Mouse (Mus musculus): ENCODE measurements around the gene Pak4. TPM values are rescaled to one million over a fixed set of nuclear protein-coding genes. Genes with fewer than 3 reads are reported as not detected.

Gene Pak4
- 33.4 TPM for polyA plus RNA-seq (2012; fragmentation: generic; extraction: Trizol)
- long read RNA-seq, experiment 1, transcript Pak4-202 (10 exons, 2,899 nt) = major isoform, 17 of 23 reads
- long read RNA-seq, experiment 1, partial matches to known transcripts = 5 of 23 reads
- long read RNA-seq, experiment 1, other reads (novel, unspliced or antisense) = 1 of 23 reads
- long read RNA-seq, experiment 2, transcript Pak4-202 (10 exons, 2,899 nt) = major isoform, 76 of 102 reads
- long read RNA-seq, experiment 2, partial matches to known transcripts = 16 of 102 reads
- long read RNA-seq, experiment 2, other reads (novel, unspliced or antisense) = 10 of 102 reads

DNA sequence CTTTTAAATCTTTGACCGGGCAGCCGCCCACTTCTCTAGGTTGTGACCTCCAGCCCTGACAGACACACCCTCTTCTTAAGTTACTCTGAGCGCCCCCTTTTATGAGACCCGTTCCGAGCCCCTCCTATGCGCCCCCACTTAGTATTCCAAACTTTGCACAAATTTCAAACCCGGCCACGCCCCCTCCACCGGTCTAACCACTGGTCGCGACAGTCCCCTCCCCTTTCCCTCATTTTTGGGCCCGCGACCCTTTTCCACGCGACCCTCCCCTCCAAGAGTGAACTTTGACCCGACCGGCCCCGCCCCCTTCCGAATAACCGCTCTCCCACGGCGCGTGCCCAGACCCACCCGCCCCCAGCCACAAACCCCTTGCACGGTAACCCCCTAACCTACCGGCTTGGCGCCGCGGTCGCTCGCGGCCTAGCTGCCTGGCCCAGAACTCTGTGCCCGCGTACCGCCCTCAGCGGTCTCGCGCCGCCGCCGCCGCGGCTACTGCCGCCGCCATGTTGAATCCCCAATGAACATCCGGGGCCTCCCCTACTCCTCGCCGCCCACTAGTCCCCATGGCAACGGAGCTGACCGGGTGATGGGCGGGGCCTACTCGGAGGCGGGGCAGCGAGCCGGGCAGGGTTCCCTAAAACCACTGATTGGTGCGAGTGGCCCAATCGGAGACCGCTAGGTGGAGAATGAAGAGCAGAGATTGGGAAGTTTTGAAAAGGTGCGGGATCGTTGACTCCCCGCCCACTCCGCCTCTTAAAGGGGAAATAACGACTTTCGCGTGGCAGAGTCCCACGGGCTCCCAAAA lies at the start of gene Pak4, which contains the start of gene Samd4b:
Gene Pak4, minus strand, starts transcription at position 544 of the 805 bp plus-strand sequence.
Gene Samd4b, minus strand, starts transcription at position 503 of the 805 bp plus-strand sequence.
- no peak for TF ChIP-seq MAX (IDR thresholded peaks at IDR 0.05)
- no peak for TF ChIP-seq CTCF (IDR thresholded peaks at IDR 0.05; ENCODE audit: control insufficient read depth, insufficient read depth, insufficient read length)
- no peak for TF ChIP-seq USF1 (IDR thresholded peaks at IDR 0.05; ENCODE audit: low read depth)
- Histone ChIP-seq H3ac (ENCODE audit: control insufficient read depth, insufficient read length, low read depth) (peak within 1 kb of the TSS; percentile 72), H3K27me3 (ENCODE audit: control insufficient read depth, insufficient read depth, insufficient read length) (no peaks in the 10 kb centered on the region), H3K79me3 (ENCODE audit: low read depth) (peaks cover 26% of the 10 kb centered on the region), H3K4me3 (ENCODE audit: insufficient read depth, poor library complexity, severe bottlenecking) (peak within 1 kb of the TSS; percentile 68), H3K79me2 (ENCODE audit: control insufficient read depth, insufficient read depth) (peaks cover 44% of the 10 kb centered on the region), H3K36me3 (ENCODE audit: control insufficient read depth, insufficient read depth) (peaks cover 6% of the 10 kb centered on the region)

DNA sequence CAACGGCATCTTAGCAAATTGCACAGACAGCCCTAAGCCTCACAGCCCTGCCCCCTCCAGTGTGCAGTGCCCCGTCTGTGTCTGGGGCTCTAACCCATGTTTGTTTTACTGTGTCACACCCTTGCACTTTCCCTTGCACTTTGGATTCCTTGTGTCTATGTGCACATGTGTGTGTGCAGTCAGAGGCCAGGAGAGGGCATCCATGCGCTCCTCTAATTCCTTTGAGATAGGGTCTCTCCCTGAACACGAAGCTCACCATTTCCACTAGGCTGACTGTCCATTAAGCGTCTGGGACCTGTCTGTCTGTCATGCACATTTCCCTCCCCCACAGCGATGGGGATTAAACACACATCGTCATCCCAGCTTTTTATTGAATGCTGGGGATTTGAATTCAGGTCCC lies 49.0 kb upstream of the Pak4 start:
- H3K79me3 ChIP-seq (ENCODE audit: low read depth) = no peaks in the 10 kb centered on the region
- TF ChIP-seq CTCF (IDR thresholded peaks at IDR 0.05; ENCODE audit: control insufficient read depth, insufficient read depth, insufficient read length) = no peak
- no peaks in the 10 kb centered on the region for H3K36me3 ChIP-seq (ENCODE audit: control insufficient read depth, insufficient read depth)
- peaks cover 8% of the 10 kb centered on the region for H3K27me3 ChIP-seq (ENCODE audit: control insufficient read depth, insufficient read depth, insufficient read length)
- H3ac ChIP-seq (ENCODE audit: control insufficient read depth, insufficient read length, low read depth) = no peak overlapping the region
- H3K4me3 ChIP-seq (ENCODE audit: insufficient read depth, poor library complexity, severe bottlenecking) = no peak overlapping the region
- H3K79me2 ChIP-seq (ENCODE audit: control insufficient read depth, insufficient read depth) = no peaks in the 10 kb centered on the region

DNA sequence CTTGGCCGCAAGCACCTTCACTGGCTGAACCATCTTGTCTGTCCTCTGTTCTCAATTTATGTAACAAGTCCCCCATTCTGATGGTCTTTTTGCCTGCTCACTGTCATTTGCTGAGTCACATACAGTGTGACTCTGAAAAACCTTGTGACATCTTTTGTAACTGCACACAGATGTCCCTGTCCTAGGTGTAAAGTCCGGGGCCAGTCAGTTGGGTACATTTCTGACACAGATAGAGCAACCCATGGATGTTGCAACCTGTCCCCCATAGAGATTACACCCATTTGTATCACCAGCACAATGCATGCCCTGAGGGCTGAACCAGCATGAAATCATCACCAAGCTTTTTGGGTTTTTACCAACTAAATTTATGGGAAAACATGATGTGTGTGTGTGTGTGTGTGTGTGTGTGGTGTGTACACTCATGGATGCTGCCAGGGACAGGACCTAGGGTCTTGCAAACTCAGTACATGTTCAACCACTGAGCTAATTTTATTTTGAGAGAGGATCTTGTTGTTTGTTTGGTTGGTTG lies 48.0 kb upstream of the Pak4 start:
- Histone ChIP-seq H3K36me3 (ENCODE audit: control insufficient read depth, insufficient read depth) (no peaks in the 10 kb centered on the region), H3K79me3 (ENCODE audit: low read depth) (no peaks in the 10 kb centered on the region), H3K4me3 (ENCODE audit: insufficient read depth, poor library complexity, severe bottlenecking) (no peak overlapping the region), H3K79me2 (ENCODE audit: control insufficient read depth, insufficient read depth) (no peaks in the 10 kb centered on the region), H3K27me3 (ENCODE audit: control insufficient read depth, insufficient read depth, insufficient read length) (peaks cover 11% of the 10 kb centered on the region), H3ac (ENCODE audit: control insufficient read depth, insufficient read length, low read depth) (no peak overlapping the region)
- no peak for TF ChIP-seq MYOD1 (IDR thresholded peaks at IDR 0.05; ENCODE audit: control insufficient read depth, insufficient read length, low read depth)
- TF ChIP-seq MAX (IDR thresholded peaks at IDR 0.05) = no peak
- no peak for TF ChIP-seq USF1 (IDR thresholded peaks at IDR 0.05; ENCODE audit: low read depth)
- TF ChIP-seq MYOG (IDR thresholded peaks at IDR 0.05; ENCODE audit: control insufficient read depth, extremely low read depth, insufficient read length) = no peak
- no peak for TF ChIP-seq CEBPB (IDR thresholded peaks at IDR 0.05; ENCODE audit: low read depth)
- no peak for TF ChIP-seq FOSL1 (IDR thresholded peaks at IDR 0.05; ENCODE audit: insufficient read depth, low read length, poor library complexity, severe bottlenecking)
- TF ChIP-seq CTCF (IDR thresholded peaks at IDR 0.05; ENCODE audit: control insufficient read depth, insufficient read depth, insufficient read length) = no peak

DNA sequence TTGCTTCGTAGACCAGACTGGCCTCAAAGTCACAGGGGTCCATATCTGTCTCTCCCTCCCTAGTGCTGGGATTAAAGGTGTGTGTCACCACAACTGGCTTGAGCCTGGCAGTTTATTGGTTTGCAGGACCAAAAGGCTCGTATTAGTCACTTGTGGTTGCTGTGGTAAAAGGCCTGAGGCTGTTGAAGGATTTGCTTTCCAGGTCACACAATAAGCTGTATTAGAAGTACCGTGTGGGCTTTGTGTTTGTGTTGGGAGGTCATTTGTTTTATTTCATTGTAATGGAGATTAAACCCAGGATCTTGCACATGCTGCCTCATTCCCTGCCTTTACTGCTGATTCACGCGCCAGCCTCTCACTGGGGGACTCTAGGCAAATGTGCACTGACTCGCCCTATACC lies 47.4 kb upstream of the Pak4 start:
- Histone ChIP-seq H3K27me3 (ENCODE audit: control insufficient read depth, insufficient read depth, insufficient read length) (peaks cover 13% of the 10 kb centered on the region), H3ac (ENCODE audit: control insufficient read depth, insufficient read length, low read depth) (no peak overlapping the region)
- TF ChIP-seq MAX (IDR thresholded peaks at IDR 0.05) = no peak
- TF ChIP-seq CTCF (IDR thresholded peaks at IDR 0.05; ENCODE audit: control insufficient read depth, insufficient read depth, insufficient read length) = no peak
- no peak for TF ChIP-seq MYOG (IDR thresholded peaks at IDR 0.05; ENCODE audit: control insufficient read depth, extremely low read depth, insufficient read length)
- TF ChIP-seq USF1 (IDR thresholded peaks at IDR 0.05; ENCODE audit: low read depth) = no peak
- no peak for TF ChIP-seq CEBPB (IDR thresholded peaks at IDR 0.05; ENCODE audit: low read depth)
- peak; percentile 10 for TF ChIP-seq MYOD1 (IDR thresholded peaks at IDR 0.05; ENCODE audit: control insufficient read depth, insufficient read length, low read depth)
- no peak for TF ChIP-seq FOSL1 (IDR thresholded peaks at IDR 0.05; ENCODE audit: insufficient read depth, low read length, poor library complexity, severe bottlenecking)

DNA sequence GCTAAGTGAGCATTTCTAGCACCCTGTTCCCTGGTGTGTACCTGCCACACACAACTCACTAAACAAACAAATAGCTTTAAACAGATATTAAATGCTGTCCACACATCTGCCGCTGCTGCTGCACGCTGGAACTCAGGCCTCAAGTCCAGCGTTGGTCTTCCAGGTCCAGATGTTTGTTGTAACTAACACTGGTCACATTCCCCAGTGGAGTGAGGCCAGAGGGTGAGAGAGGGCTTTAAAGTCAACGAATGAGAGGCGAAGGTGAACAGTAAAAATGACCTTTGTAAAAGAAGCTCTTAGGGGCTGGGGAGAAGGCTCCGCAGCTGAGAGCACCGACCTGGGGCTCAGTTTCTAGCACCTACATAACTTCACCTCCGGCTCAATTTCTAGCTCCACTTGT lies 43.6 kb upstream of the Pak4 start:
- Histone ChIP-seq H3K79me2 (ENCODE audit: control insufficient read depth, insufficient read depth) (no peaks in the 10 kb centered on the region), H3ac (ENCODE audit: control insufficient read depth, insufficient read length, low read depth) (no peak overlapping the region), H3K4me3 (ENCODE audit: insufficient read depth, poor library complexity, severe bottlenecking) (no peak overlapping the region), H3K79me3 (ENCODE audit: low read depth) (no peaks in the 10 kb centered on the region), H3K36me3 (ENCODE audit: control insufficient read depth, insufficient read depth) (no peaks in the 10 kb centered on the region), H3K27me3 (ENCODE audit: control insufficient read depth, insufficient read depth, insufficient read length) (peaks cover 13% of the 10 kb centered on the region)
- TF ChIP-seq CTCF (IDR thresholded peaks at IDR 0.05; ENCODE audit: control insufficient read depth, insufficient read depth, insufficient read length) = no peak
- TF ChIP-seq CEBPB (IDR thresholded peaks at IDR 0.05; ENCODE audit: low read depth) = no peak
- no peak for TF ChIP-seq USF1 (IDR thresholded peaks at IDR 0.05; ENCODE audit: low read depth)
- TF ChIP-seq MYOD1 (IDR thresholded peaks at IDR 0.05; ENCODE audit: control insufficient read depth, insufficient read length, low read depth) = no peak
- no peak for TF ChIP-seq MYOG (IDR thresholded peaks at IDR 0.05; ENCODE audit: control insufficient read depth, extremely low read depth, insufficient read length)
- TF ChIP-seq FOSL1 (IDR thresholded peaks at IDR 0.05; ENCODE audit: insufficient read depth, low read length, poor library complexity, severe bottlenecking) = no peak
- no peak for TF ChIP-seq MAX (IDR thresholded peaks at IDR 0.05)

More for the DNA sequence above, 47.4 kb upstream of the Pak4 start:
- Histone ChIP-seq H3K4me3 (ENCODE audit: insufficient read depth, poor library complexity, severe bottlenecking) (no peak overlapping the region), H3K79me2 (ENCODE audit: control insufficient read depth, insufficient read depth) (no peaks in the 10 kb centered on the region), H3K36me3 (ENCODE audit: control insufficient read depth, insufficient read depth) (no peaks in the 10 kb centered on the region), H3K79me3 (ENCODE audit: low read depth) (no peaks in the 10 kb centered on the region)
